Mouse (Mus musculus) lung, postnatal 25 days (tissue): ENCODE results near the gene Ssxb10.
"Not testable (repeated sequence)": the region's sequence is repeated elsewhere in the genome, so short reads cannot be mapped to it uniquely, and the experiment has no call there.

Experiments
- DNase-seq: peaks from one replicate; pipeline ENCODE4 v3.0.0; 2022; ENCODE audit warnings: low spot score

The Ssxb10 gene

GRCm38 (mm10) chrX:8327124-8327523, at the start of gene Ssxb10:
TSS of gene Ssxb10 (plus strand) at chrX:8327424.
- no peak for DNase-seq

- no peak for DNase-seq
These were observed 38.6 kb upstream of the Ssxb10 start for GRCm38 (mm10) chrX:8288621-8289020.

GRCm38 (mm10) chrX:8309302-8309701, 17.9 kb upstream of the Ssxb10 start:
- no peak for DNase-seq

- DNase-seq, result peak; percentile 60
These were observed 12.3 kb upstream of the Ssxb10 start for GRCm38 (mm10) chrX:8314905-8315304.

- DNase-seq, result not testable (repeated sequence)
These were observed 39.5 kb downstream of the Ssxb10 start, which contains the start of gene Ssxb9 for GRCm38 (mm10) chrX:8366678-8367077. TSS of gene Ssxb9 (plus strand) at chrX:8366978.
